Mouse (Mus musculus): ENCODE measurements around the gene March9. TPM values are rescaled to one million over a fixed set of nuclear protein-coding genes. Genes with fewer than 3 reads are reported as not detected.

The March9 gene
- polyA plus RNA-seq, 1 experiment from 2014 or later, result 1.5 TPM

GRCm38 (mm10) chr10:127098514-127098913, 38.5 kb upstream of the March9 start:
- DNase-seq (ENCODE audit: low spot score) (no peak), ATAC-seq (replicated peaks; ENCODE audit: insufficient number of reproducible peaks, low FRiP score, low TSS enrichment, low read depth) (no peak)
- Histone ChIP-seq H3K36me3 (replicated peaks; ENCODE audit: control insufficient read depth, insufficient read depth, low read depth, low read length) (peaks cover 8% of the 10 kb centered on the region), H3K27ac (replicated peaks; ENCODE audit: low read depth, low read length) (no peak overlapping the region), H3K4me3 (ENCODE audit: low read depth, low read length) (no peak overlapping the region), H3K27me3 (ENCODE audit: control insufficient read depth, insufficient read depth, low read length) (no peaks in the 10 kb centered on the region; the same call in 1 of the 2 replicates), H3K4me1 (ENCODE audit: control insufficient read depth, insufficient read depth, low read length) (no peaks in the 10 kb centered on the region), H3K4me2 (ENCODE audit: low read depth, low read length) (no peak overlapping the region), H3K9ac (replicated peaks; ENCODE audit: low read length) (no peak overlapping the region), H3K9me3 (replicated peaks; ENCODE audit: control insufficient read depth, low read length) (no peaks in the 10 kb centered on the region)
- WGBS, result 79% methylated on average over 20 of the region's 20 CpGs

GRCm38 (mm10) chr10:127094382-127094802, 34.4 kb upstream of the March9 start:
- Histone ChIP-seq H3K4me2 (ENCODE audit: low read depth, low read length) (no peak overlapping the region), H3K9ac (replicated peaks; ENCODE audit: low read length) (no peak overlapping the region), H3K4me1 (ENCODE audit: control insufficient read depth, insufficient read depth, low read length) (0 out of 2 replicates have a peak, but pooled peaks cover 3% of the 10 kb centered on the region), H3K27me3 (ENCODE audit: control insufficient read depth, insufficient read depth, low read length) (peaks cover 34% of the 10 kb centered on the region), H3K36me3 (replicated peaks; ENCODE audit: control insufficient read depth, insufficient read depth, low read depth, low read length) (peaks cover 8% of the 10 kb centered on the region), H3K27ac (replicated peaks; ENCODE audit: low read depth, low read length) (no peak overlapping the region), H3K9me3 (replicated peaks; ENCODE audit: control insufficient read depth, low read length) (no peaks in the 10 kb centered on the region), H3K4me3 (ENCODE audit: low read depth, low read length) (no peak overlapping the region)
- WGBS, result 62% methylated on average over 7 of the region's 7 CpGs
- DNase-seq (ENCODE audit: low spot score) (no peak), ATAC-seq (replicated peaks; ENCODE audit: insufficient number of reproducible peaks, low FRiP score, low TSS enrichment, low read depth) (no peak)

GRCm38 (mm10) chr10:127092742-127093141, 32.8 kb upstream of the March9 start:
- Histone ChIP-seq H3K36me3 (replicated peaks; ENCODE audit: control insufficient read depth, insufficient read depth, low read depth, low read length) (peaks cover 3% of the 10 kb centered on the region), H3K9me3 (replicated peaks; ENCODE audit: control insufficient read depth, low read length) (no peaks in the 10 kb centered on the region), H3K27me3 (ENCODE audit: control insufficient read depth, insufficient read depth, low read length) (peaks cover 39% of the 10 kb centered on the region), H3K9ac (replicated peaks; ENCODE audit: low read length) (no peak overlapping the region), H3K27ac (replicated peaks; ENCODE audit: low read depth, low read length) (no peak overlapping the region), H3K4me3 (ENCODE audit: low read depth, low read length) (no peak overlapping the region), H3K4me2 (ENCODE audit: low read depth, low read length) (no peak overlapping the region), H3K4me1 (ENCODE audit: control insufficient read depth, insufficient read depth, low read length) (0 out of 2 replicates have a peak, but pooled peaks cover 3% of the 10 kb centered on the region)
- 44% methylated on average over 4 of the region's 4 CpGs for WGBS
- no peak for ATAC-seq (replicated peaks; ENCODE audit: insufficient number of reproducible peaks, low FRiP score, low TSS enrichment, low read depth)
- DNase-seq (ENCODE audit: low spot score), result no peak

- peak; percentile 9; the same call in 1 of the 2 replicates for ATAC-seq (replicated peaks; ENCODE audit: insufficient number of reproducible peaks, low FRiP score, low TSS enrichment, low read depth)
- Histone ChIP-seq H3K4me1 (ENCODE audit: control insufficient read depth, insufficient read depth, low read length) (0 out of 2 replicates have a peak, but pooled peaks cover 3% of the 10 kb centered on the region), H3K36me3 (replicated peaks; ENCODE audit: control insufficient read depth, insufficient read depth, low read depth, low read length) (no peaks in the 10 kb centered on the region; the same call in 1 of the 2 replicates), H3K27ac (replicated peaks; ENCODE audit: low read depth, low read length) (no peak overlapping the region), H3K27me3 (ENCODE audit: control insufficient read depth, insufficient read depth, low read length) (peaks cover 39% of the 10 kb centered on the region), H3K9ac (replicated peaks; ENCODE audit: low read length) (no peak overlapping the region), H3K4me2 (ENCODE audit: low read depth, low read length) (0 out of 2 replicates have a peak overlapping the region, but pooled peaks have one; percentile 19), H3K9me3 (replicated peaks; ENCODE audit: control insufficient read depth, low read length) (no peaks in the 10 kb centered on the region), H3K4me3 (ENCODE audit: low read depth, low read length) (no peak overlapping the region)
- WGBS, result 7% methylated on average over 51 of the region's 51 CpGs
- no peak for DNase-seq (ENCODE audit: low spot score)
These were observed 31.8 kb upstream of the March9 start for GRCm38 (mm10) chr10:127091507-127092396.

GRCm38 (mm10) chr10:127090560-127091411, 30.8 kb upstream of the March9 start:
- peaks cover 39% of the 10 kb centered on the region for H3K27me3 ChIP-seq (ENCODE audit: control insufficient read depth, insufficient read depth, low read length)
- H3K27ac ChIP-seq (replicated peaks; ENCODE audit: low read depth, low read length), result no peak overlapping the region
- H3K4me2 ChIP-seq (ENCODE audit: low read depth, low read length), result peak overlapping the region; percentile 17; the same call in 1 of the 2 replicates
- no peaks in the 10 kb centered on the region; the same call in 1 of the 2 replicates for H3K36me3 ChIP-seq (replicated peaks; ENCODE audit: control insufficient read depth, insufficient read depth, low read depth, low read length)
- 6% methylated on average over 57 of the region's 57 CpGs for WGBS
- H3K4me3 ChIP-seq (ENCODE audit: low read depth, low read length), result no peak overlapping the region
- H3K9ac ChIP-seq (replicated peaks; ENCODE audit: low read length), result no peak overlapping the region
- 0 out of 2 replicates have a peak, but pooled peaks cover 3% of the 10 kb centered on the region for H3K4me1 ChIP-seq (ENCODE audit: control insufficient read depth, insufficient read depth, low read length)
- ATAC-seq (replicated peaks; ENCODE audit: insufficient number of reproducible peaks, low FRiP score, low TSS enrichment, low read depth), result no peak
- DNase-seq (ENCODE audit: low spot score), result peak; percentile 61
- H3K9me3 ChIP-seq (replicated peaks; ENCODE audit: control insufficient read depth, low read length), result no peaks in the 10 kb centered on the region

GRCm38 (mm10) chr10:127085633-127086032, 25.6 kb upstream of the March9 start:
- ATAC-seq (replicated peaks; ENCODE audit: insufficient number of reproducible peaks, low FRiP score, low TSS enrichment, low read depth) (no peak), DNase-seq (ENCODE audit: low spot score) (no peak)
- no peak overlapping the region for H3K27ac ChIP-seq (replicated peaks; ENCODE audit: low read depth, low read length)
- no peak overlapping the region for H3K4me2 ChIP-seq (ENCODE audit: low read depth, low read length)
- no peaks in the 10 kb centered on the region for H3K36me3 ChIP-seq (replicated peaks; ENCODE audit: control insufficient read depth, insufficient read depth, low read depth, low read length)
- no peaks in the 10 kb centered on the region for H3K9me3 ChIP-seq (replicated peaks; ENCODE audit: control insufficient read depth, low read length)
- H3K4me1 ChIP-seq (ENCODE audit: control insufficient read depth, insufficient read depth, low read length), result peaks cover 9% of the 10 kb centered on the region
- no peak overlapping the region for H3K9ac ChIP-seq (replicated peaks; ENCODE audit: low read length)
- H3K27me3 ChIP-seq (ENCODE audit: control insufficient read depth, insufficient read depth, low read length), result peaks cover 46% of the 10 kb centered on the region
- H3K4me3 ChIP-seq (ENCODE audit: low read depth, low read length), result no peak overlapping the region
- 70% methylated on average over 6 of the region's 6 CpGs for WGBS

GRCm38 (mm10) chr10:127085052-127085451, 25.1 kb upstream of the March9 start:
- Histone ChIP-seq H3K9me3 (replicated peaks; ENCODE audit: control insufficient read depth, low read length) (no peaks in the 10 kb centered on the region), H3K27ac (replicated peaks; ENCODE audit: low read depth, low read length) (no peak overlapping the region), H3K27me3 (ENCODE audit: control insufficient read depth, insufficient read depth, low read length) (peaks cover 46% of the 10 kb centered on the region), H3K9ac (replicated peaks; ENCODE audit: low read length) (no peak overlapping the region), H3K4me1 (ENCODE audit: control insufficient read depth, insufficient read depth, low read length) (peaks cover 9% of the 10 kb centered on the region), H3K4me2 (ENCODE audit: low read depth, low read length) (no peak overlapping the region), H3K36me3 (replicated peaks; ENCODE audit: control insufficient read depth, insufficient read depth, low read depth, low read length) (no peaks in the 10 kb centered on the region), H3K4me3 (ENCODE audit: low read depth, low read length) (no peak overlapping the region)
- ATAC-seq (replicated peaks; ENCODE audit: insufficient number of reproducible peaks, low FRiP score, low TSS enrichment, low read depth) (no peak), DNase-seq (ENCODE audit: low spot score) (no peak)
- 78% methylated on average over 9 of the region's 9 CpGs for WGBS
